Mouse (Mus musculus): Measurements from ENCODE around the gene Amdhd1.
A peak's percentile ranks its signal among the peaks of the same experiment; 100 is the strongest.
"Not testable (repeated sequence)": the region's sequence is repeated elsewhere in the genome, so short reads cannot be mapped to it uniquely, and the experiment has no call there.

The Amdhd1 gene

DNA sequence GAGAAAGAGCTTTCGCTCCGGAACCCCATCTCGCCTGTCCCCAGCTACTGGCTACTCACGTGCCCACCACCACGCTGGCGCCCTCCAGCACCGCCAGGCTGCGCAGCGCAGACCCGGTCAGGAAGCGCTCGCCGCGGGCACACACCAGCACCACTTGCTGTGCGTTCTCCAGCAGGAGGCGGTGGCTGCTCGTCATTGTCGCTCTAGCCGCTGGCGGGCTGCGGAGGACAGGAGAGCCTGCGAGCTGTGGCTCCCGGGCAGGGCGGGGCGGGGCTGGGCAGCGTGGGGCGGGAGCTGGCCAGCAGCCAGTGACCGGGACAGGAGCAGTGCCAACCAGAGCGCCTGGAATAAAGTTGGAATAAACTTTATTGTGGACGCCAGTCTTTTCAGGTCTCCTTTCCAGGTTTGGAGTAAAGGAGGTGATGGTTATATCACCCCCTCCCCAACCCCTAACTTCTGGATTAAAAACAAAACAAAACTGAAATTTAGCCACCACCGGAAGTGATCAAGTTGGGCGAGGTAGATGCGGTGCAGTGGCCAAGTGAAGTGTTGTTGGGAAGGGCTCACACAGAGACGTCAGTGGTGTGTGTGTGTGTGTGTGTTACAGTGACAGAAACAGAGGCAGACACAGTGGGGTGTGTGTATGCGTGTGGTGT lies at the start of gene Amdhd1:
Gene Amdhd1, minus strand, starts transcription at position 259 of the 656 bp plus-strand sequence.
- peak; percentile 46 to 52 for DNase-seq (ENCODE audit: low spot score in 2 of 2)

DNA sequence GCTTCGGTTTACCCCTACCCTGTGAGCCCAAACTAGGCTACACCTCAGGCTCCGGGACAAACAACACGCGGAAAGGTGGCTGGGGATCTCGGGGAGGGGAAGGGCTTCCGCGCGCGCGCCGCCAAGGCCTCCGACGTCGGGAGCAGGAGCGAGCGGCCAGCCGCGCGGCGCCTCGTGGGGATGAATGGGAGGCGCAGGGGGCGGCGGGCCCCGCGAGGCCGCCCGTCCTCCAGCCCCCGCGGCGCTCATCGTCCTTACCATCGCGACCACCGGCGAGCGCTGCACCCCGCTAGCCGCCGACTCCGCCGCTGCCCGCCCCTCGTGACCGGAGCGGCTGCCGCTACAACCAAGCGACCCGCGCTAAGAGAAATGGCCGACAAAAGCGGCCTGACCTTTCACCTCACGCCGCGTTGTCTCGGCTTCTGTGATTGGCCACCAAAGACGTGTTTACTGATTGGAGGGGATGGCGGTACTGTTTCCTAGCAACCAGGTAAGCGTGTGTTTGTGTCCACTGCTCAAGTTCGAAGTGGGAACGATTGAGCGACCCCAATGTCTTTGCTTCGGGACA lies 49.5 kb upstream of the Amdhd1 start, which contains the start of gene Snrpf:
Gene Snrpf, minus strand, starts transcription at position 426 of the 568 bp plus-strand sequence.
- peak; percentile 97 to 98 for DNase-seq (ENCODE audit: low spot score in 2 of 2)

DNA sequence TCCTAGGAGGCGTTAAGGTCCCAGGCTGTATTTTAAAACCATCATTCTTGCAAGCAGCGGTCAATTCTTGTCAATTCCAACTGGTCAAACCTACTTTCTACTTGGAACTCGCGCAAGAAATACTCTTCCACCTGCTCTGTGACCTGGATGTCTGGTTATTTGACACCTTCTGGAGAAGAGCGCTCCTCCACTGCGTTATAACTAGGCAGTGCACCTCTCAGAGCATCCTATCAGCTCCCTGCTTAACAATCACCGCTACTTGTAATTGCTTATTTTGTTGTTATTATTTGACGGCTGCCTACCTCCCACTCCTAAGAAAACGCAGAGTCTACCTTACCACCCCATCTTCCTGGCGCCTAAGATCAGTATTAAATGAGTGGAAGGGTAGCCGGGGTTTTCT lies 49.0 kb upstream of the Amdhd1 start:
- DNase-seq (ENCODE audit: low spot score in 2 of 2) = peak in 1 of 2 experiments; percentile 10

- DNase-seq (ENCODE audit: low spot score in 2 of 2) = peak; percentile 76 to 78
These were observed 37.5 kb upstream of the Amdhd1 start for GRCm38 (mm10) chr10:93577271-93577886.

- no peak for DNase-seq (ENCODE audit: low spot score in 2 of 2)
These were observed 36.1 kb upstream of the Amdhd1 start for GRCm38 (mm10) chr10:93575960-93576359.

- DNase-seq (ENCODE audit: low spot score in 2 of 2) = no peak
These were observed 35.1 kb upstream of the Amdhd1 start for GRCm38 (mm10) chr10:93574966-93575365.

DNA sequence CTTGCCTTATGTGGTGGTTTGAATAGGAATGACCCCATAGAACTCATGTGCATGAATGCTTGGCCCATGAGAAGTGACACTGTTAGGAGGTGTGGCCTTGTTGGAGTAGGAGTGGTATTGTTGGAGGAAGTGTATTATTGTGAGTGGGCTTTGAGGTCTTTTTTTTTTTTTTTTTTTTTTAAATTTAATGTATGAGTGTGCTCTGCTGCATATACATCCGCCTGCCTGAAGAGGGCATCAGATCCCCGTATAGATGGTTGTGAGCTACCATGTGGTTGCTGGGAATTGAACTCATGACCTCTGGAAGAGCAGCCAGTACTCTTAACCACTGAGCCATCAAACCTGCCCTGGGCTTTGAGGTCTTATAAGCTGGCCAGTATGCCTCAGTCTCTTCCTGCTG lies 32.4 kb upstream of the Amdhd1 start:
- DNase-seq (ENCODE audit: low spot score in 2 of 2) = no peak

- no peak for DNase-seq (ENCODE audit: low spot score in 2 of 2)
These were observed 28.8 kb upstream of the Amdhd1 start for GRCm38 (mm10) chr10:93568671-93569070.

DNA sequence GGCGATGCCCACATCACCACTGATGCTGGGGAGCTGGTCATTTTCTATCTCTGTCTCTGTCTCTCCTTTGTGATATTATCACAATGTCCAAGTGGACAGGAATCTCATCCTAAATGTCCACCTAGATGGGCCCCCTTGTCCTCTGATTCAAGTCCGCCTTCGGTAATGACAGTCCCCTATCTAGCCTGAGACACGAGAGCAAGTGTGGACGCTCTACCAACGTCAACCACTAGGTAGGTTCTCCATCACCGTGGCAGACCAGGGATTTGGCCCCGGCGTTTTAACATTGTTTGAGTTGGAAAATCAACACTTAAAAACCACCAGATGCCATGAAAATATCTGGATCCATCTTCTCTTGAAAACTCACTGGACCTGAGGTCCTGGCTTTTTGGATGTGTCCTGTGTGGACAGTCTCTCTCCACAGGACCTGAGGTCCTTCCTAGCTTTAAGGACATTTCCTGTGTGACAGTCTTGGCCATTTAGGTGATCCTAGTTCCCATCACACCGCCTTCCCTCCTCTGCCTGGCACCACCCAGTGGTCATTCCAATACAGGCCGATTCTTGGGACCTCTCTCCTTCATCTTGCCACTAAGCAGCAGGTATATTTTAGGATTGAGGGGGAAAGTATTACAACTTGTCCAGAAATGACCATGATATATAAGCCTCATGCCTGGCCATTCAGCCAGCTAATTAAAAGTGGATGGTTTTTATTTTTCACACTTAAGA lies 28.2 kb upstream of the Amdhd1 start:
- DNase-seq (ENCODE audit: low spot score in 2 of 2) = no peak

DNA sequence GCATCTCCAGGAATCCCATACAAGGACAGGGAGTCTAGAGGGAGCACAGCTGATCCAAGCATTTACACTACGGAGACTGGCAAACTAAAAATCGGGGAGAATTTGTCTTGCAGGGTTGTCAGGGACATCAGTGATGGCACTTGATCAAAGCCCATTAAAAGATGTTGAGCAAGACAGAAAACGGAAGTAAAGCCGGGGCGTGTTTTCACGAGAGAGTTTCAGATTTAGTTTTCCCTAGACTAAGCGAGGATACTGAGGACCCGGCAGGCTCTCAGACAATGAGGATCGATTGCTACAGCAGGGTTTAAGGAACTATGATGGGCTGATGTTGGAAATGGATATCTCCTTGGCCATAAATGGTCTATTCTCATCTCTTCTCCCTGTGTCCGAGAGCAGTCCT lies 27.2 kb upstream of the Amdhd1 start:
- no peak for DNase-seq (ENCODE audit: low spot score in 2 of 2)

DNA sequence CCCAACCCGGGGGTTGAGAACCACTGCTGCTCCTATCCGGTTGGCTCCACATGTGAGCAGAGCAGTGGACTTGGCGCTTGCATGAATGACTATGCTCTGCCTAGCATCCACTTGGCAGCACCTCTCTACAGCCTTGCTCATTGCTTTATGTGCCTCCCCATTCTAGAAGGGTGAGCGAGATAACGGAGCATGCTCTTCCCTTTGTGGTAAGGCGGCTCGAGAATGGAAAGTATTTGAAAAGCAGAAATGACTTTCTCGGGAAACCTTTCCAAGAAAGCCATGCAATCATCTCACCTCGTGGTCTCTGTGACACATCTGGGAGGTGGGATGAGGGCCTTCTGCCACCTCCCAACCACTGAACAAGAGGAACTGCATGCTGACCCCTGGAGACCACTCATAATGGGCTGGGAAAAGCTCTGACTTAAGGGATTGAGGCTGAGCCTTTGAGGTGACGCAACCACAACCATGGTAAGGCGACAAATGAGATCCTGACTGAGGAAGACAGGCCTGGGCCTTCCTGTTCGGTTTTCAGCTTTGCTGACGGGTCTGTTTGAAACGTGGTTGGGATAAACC lies 24.8 kb upstream of the Amdhd1 start:
- DNase-seq (ENCODE audit: low spot score in 2 of 2) = no peak

- no peak for DNase-seq (ENCODE audit: low spot score in 2 of 2)
These were observed 20.0 kb upstream of the Amdhd1 start for GRCm38 (mm10) chr10:93559786-93560185.

GRCm38 (mm10) chr10:93557971-93558370 lies 18.1 kb upstream of the Amdhd1 start:
- DNase-seq (ENCODE audit: low spot score in 2 of 2) = not testable (repeated sequence)

- no peak for DNase-seq (ENCODE audit: low spot score in 2 of 2)
These were observed 12.8 kb upstream of the Amdhd1 start for GRCm38 (mm10) chr10:93552596-93552995.

GRCm38 (mm10) chr10:93549821-93550220 lies 10.0 kb upstream of the Amdhd1 start:
- no peak for DNase-seq (ENCODE audit: low spot score in 2 of 2)

DNA sequence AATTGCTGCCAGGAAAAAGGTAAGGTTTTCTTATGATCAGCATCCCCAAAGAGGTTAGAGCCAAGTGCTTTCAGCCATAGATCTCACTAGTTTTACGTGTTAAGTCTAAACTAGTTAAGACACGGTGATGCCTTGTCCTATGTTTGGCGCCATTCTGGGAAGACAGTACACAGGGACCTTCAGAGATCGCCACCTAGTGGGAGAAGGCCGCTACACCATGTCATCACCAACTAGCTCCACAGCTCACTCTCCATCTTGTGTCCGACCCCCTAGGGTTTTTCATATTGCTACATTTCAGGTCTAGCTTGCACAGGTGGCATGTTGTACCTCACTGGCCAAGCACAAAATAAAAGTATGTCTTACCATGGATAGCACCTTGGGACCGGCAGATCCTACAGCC lies 9.2 kb upstream of the Amdhd1 start:
- peak; percentile 83 to 88 for DNase-seq (ENCODE audit: low spot score in 2 of 2)

DNA sequence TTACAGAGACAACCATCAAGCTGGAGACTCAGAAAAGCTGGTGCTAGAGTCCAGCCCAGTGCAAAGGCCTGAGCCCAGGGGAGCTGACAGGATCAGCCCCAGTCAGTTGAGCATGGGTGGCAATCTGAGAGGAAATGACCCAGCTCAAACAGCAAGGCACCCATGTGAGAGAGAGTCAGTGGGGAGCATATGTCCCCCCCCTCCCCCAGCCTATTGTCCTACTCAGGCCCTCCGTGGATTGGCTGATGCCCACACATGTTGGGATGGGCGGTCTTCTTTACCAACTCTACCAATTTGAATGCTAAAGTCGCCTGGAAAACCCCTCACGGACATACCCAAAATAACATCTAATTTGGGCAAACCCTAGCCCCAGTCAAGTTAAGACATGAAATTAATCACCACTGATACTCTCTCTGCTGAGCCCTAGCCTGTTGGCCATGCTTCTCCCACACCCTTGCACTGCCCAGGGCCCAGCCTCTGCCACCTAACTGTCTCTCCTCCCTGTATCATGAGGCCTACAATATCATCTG lies 8.0 kb upstream of the Amdhd1 start:
- no peak for DNase-seq (ENCODE audit: low spot score in 2 of 2)

DNA sequence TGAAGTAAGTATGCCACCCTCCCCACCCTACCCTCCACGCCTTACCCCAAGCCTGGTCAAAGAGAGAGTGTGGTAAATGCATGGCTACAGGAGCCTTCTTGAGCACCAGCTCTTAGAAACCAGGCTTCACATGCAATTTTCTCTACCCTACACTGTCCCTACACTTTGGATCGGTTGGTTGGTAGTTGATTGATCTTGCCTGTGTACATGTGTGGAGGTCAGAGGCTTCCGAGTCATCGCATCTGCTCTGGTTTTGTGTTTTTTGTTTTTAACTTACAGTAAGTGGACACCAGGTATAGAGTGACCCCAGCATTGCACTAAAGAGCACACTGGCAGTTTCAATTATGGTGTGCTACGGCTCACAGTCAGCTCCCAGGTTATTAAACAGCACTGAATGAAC lies 4.3 kb upstream of the Amdhd1 start:
- DNase-seq (ENCODE audit: low spot score in 2 of 2) = no peak

GRCm38 (mm10) chr10:93543176-93543575 lies 3.3 kb upstream of the Amdhd1 start:
- DNase-seq (ENCODE audit: low spot score in 2 of 2) = no peak

DNA sequence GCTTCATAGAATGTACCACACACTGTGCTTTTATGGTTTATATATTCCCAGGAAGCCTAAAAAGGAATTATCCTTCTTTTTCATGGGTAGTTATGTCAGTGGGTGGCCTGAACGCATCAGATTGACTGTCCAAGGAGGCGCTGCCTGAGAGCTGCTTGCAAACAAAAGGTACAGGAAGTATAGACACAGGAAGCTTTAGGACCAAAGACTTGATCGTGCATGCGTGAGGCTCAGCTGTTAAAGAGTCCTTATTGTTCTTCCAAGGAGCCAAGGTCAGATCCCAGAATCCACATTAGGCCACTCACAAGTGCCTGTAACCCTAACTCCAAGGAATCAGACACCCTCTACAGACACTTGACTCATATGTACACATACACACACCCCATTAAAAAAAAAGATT lies 2.5 kb upstream of the Amdhd1 start:
- DNase-seq (ENCODE audit: low spot score in 2 of 2) = no peak

DNA sequence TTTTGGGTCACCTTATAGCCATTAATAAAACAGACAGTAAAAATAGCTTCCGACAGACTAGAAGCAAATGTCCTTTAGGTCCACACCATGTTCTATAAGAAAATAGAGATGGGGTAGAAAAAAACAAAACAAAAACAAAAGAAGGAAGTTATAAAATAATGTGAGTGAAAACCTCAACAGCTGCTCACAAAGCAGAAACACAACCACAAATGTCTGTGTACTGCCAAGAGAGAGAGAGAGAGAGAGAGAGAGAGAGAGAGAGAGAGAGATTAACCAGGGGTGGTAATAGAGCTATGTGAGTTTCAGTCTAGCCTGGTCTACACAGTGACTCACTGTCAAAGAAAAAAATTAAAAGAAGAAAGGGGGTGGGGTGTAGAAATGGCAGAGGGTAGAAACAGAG lies 1.8 kb upstream of the Amdhd1 start:
- no peak for DNase-seq (ENCODE audit: low spot score in 2 of 2)
